In genomic region chr19:14676929-14677328, GRCm38 (mm10) we compare ENCODE assay signal across 21 mouse cellular contexts.
DNase-seq lines count a peak whose midpoint lies in the region; ATAC-seq and TF ChIP-seq lines count a peak whose summit lies in the region.
"Had no signal": no experiment of that assay in that cellular context is flagged by ENCODE, and none has a peak within 500 bp of the region (broad histone marks: within the 10 kb centered on the region; RNA-seq: fewer than 3 reads in every experiment).

No protein-coding gene starts in this region.

- H3K79me2 ChIP-seq in liver, adult 2 months (ENCODE audit: control insufficient read depth, insufficient read depth, low read length), result no peaks in the 10 kb centered on the region

- H3K36me3 ChIP-seq in liver, adult 2 months (ENCODE audit: control insufficient read depth, insufficient read depth, low read length), result no peaks in the 10 kb centered on the region
- H3K36me3 ChIP-seq in liver, embryonic 12.5 days, result no peaks in the 10 kb centered on the region
- H3K36me3 ChIP-seq in midbrain, embryonic 15.5 days (replicated peaks), result no peaks in the 10 kb centered on the region
- H3K36me3 ChIP-seq: embryonic facial prominence, embryonic 13.5 days; forebrain, embryonic 12.5 days; heart, embryonic 13.5 days; hindbrain, embryonic 15.5 days had no signal

- TF ChIP-seq CTCF in liver, adult 2 months (IDR thresholded peaks at IDR 0.05; ENCODE audit: low read depth, low read length), result no peak

- H3K27ac ChIP-seq in liver, adult 2 months (replicated peaks; ENCODE audit: insufficient read depth, low read depth, low read length), result no peak overlapping the region
- no peak overlapping the region for H3K27ac ChIP-seq in liver, embryonic 12.5 days
- H3K27ac ChIP-seq in midbrain, embryonic 15.5 days, result no peak overlapping the region
- H3K27ac ChIP-seq: embryonic facial prominence, embryonic 13.5 days; forebrain, embryonic 12.5 days; heart, embryonic 13.5 days; hindbrain, embryonic 15.5 days had no signal

- 80% methylated on average over 2 of the region's 2 CpGs for WGBS in liver, adult 2 months
- WGBS in liver, embryonic 12.5 days (ENCODE audit: insufficient replicate concordance), result 27% methylated on average over 2 of the region's 2 CpGs
- WGBS in midbrain, embryonic 15.5 days, result 25% methylated on average over 2 of the region's 2 CpGs

- H3K4me2 ChIP-seq in liver, embryonic 12.5 days, result no peak overlapping the region
- H3K4me2 ChIP-seq in midbrain, embryonic 15.5 days, result no peak overlapping the region
- H3K4me2 ChIP-seq: embryonic facial prominence, embryonic 13.5 days; forebrain, embryonic 12.5 days; heart, embryonic 13.5 days; hindbrain, embryonic 15.5 days had no signal

- ATAC-seq in liver, embryonic 12.5 days, result no peak
- peak; percentile 88 for ATAC-seq in megakaryocyte, adult 5-6 weeks (ENCODE audit: poor library complexity, severe bottlenecking)
- no peak for ATAC-seq in midbrain, embryonic 15.5 days (replicated peaks)
- ATAC-seq: forebrain, embryonic 16.5 days; Patski had no signal

- no peaks in the 10 kb centered on the region for H3K27me3 ChIP-seq in liver, adult 2 months (ENCODE audit: control insufficient read depth, insufficient read depth, low read length)
- no peaks in the 10 kb centered on the region for H3K27me3 ChIP-seq in liver, embryonic 12.5 days (replicated peaks)
- 0 out of 2 replicates have a peak, but pooled peaks cover 3% of the 10 kb centered on the region for H3K27me3 ChIP-seq in midbrain, embryonic 15.5 days (replicated peaks)
- H3K27me3 ChIP-seq: CH12.LX; embryonic facial prominence, embryonic 13.5 days; heart, embryonic 13.5 days; hindbrain, embryonic 15.5 days had no signal

- H3K4me1 ChIP-seq in liver, adult 2 months (ENCODE audit: control insufficient read depth, insufficient read depth, low read length), result no peaks in the 10 kb centered on the region
- H3K4me1 ChIP-seq in liver, embryonic 12.5 days, result no peaks in the 10 kb centered on the region
- H3K4me1 ChIP-seq in midbrain, embryonic 15.5 days, result no peaks in the 10 kb centered on the region
- H3K4me1 ChIP-seq: embryonic facial prominence, embryonic 13.5 days; forebrain, embryonic 12.5 days; heart, embryonic 13.5 days; hindbrain, embryonic 15.5 days had no signal

- H3K9ac ChIP-seq in liver, adult 2 months (ENCODE audit: low read depth, low read length), result no peak overlapping the region
- no peak overlapping the region for H3K9ac ChIP-seq in liver, embryonic 12.5 days
- H3K9ac ChIP-seq in midbrain, embryonic 15.5 days, result no peak overlapping the region
- H3K9ac ChIP-seq: embryonic facial prominence, embryonic 13.5 days; forebrain, embryonic 12.5 days; heart, embryonic 13.5 days; hindbrain, embryonic 15.5 days had no signal

- no peaks in the 10 kb centered on the region for H3K9me3 ChIP-seq in liver, embryonic 12.5 days (replicated peaks)
- H3K9me3 ChIP-seq in midbrain, embryonic 15.5 days, result no peaks in the 10 kb centered on the region
- H3K9me3 ChIP-seq: embryonic facial prominence, embryonic 13.5 days; heart, embryonic 13.5 days; hindbrain, embryonic 15.5 days had no signal

- no peak overlapping the region for H3K4me3 ChIP-seq in liver, adult 2 months (ENCODE audit: insufficient read depth, low read depth, low read length)
- no peak overlapping the region for H3K4me3 ChIP-seq in liver, embryonic 12.5 days
- H3K4me3 ChIP-seq in midbrain, embryonic 15.5 days, result no peak overlapping the region
- H3K4me3 ChIP-seq: embryonic facial prominence, embryonic 13.5 days; forebrain, embryonic 12.5 days; heart, embryonic 13.5 days; hindbrain, embryonic 15.5 days had no signal

- peak; percentile 10 for DNase-seq in liver, adult 2 months (ENCODE audit: extremely low read depth, low read depth, low spot score)
- peak; percentile 98 for DNase-seq in R1 (ENCODE audit: low read depth, low spot score)
- DNase-seq in thymus, postnatal 4 days, result no peak
- no peak for DNase-seq in embryo, embryonic 11 days
- DNase-seq in thymus, postnatal 14 days, result no peak
- DNase-seq: adrenal gland, adult 8-10 months; adrenal gland, postnatal 36 days; cerebellum, adult 2 months; cerebellum, postnatal 14 days; gastrocnemius, postnatal 10 days; heart, postnatal 36 days had no signal

- TF ChIP-seq POLR2A in liver, adult 2 months (IDR thresholded peaks at IDR 0.05; ENCODE audit: extremely low read depth, insufficient read depth, low read length), result no peak

Comparison
In these comparisons a context has a peak if more than half of its experiments do, and no peak if none do; other contexts are left out.
1. DNase-seq: peak in liver, adult 2 months (single experiment) and R1 (single experiment); none in thymus, postnatal 4 days (single experiment), embryo, embryonic 11 days (single experiment) and thymus, postnatal 14 days (single experiment).